Mouse (Mus musculus): Measurements from ENCODE around the gene Nfya. TPM values are rescaled to one million over a fixed set of nuclear protein-coding genes. Genes with fewer than 3 reads are reported as not detected.

The Nfya gene
- polyA plus RNA-seq (2021; fragmentation: Nextera tagmentation) = 1.4 and 2.7 TPM in 2 replicates
- long read RNA-seq, experiment 1, partial matches to known transcripts = 0 of 1 reads
- long read RNA-seq, experiment 1, other reads (novel, unspliced or antisense) = 1 of 1 reads
- long read RNA-seq, experiment 2, partial matches to known transcripts = 1 of 1 reads
- long read RNA-seq, experiment 2, other reads (novel, unspliced or antisense) = 0 of 1 reads

GRCm38 (mm10) chr17:48409380-48410298, at the start of gene Nfya, which contains the start of gene Oard1:
Gene Nfya (minus strand): TSS chr17:48409906.
Gene Oard1 (plus strand): TSS chr17:48410014.

GRCm38 (mm10) chr17:48454688-48455087, 45.0 kb upstream of the Nfya start, which contains the start of gene Unc5cl:
Gene Unc5cl (plus strand): TSS chr17:48454901.

GRCm38 (mm10) chr17:48451353-48451675, 41.6 kb upstream of the Nfya start, which contains the start of gene Tspo2:
Gene Tspo2 (minus strand): TSS chr17:48451522.

GRCm38 (mm10) chr17:48432158-48432980, 22.7 kb upstream of the Nfya start, which contains the start of gene Apobec2:
Gene Apobec2 (minus strand): TSS chr17:48432930.

GRCm38 (mm10) chr17:48359616-48360015, 50.1 kb downstream of the Nfya start, which contains the start of gene Treml1:
Gene Treml1 (plus strand): TSS chr17:48359916.

GRCm38 (mm10) chr17:48346231-48346630, 63.5 kb downstream of the Nfya start, which contains the start of gene Trem2:
Gene Trem2 (plus strand): TSS chr17:48346401.

Other genes with a start within 250 kb of the Nfya start
- not detected in 2 replicates for gene A530064D06Rik, start 242.6 kb downstream of the Nfya start, polyA plus RNA-seq (2021; fragmentation: Nextera tagmentation)
- not detected in 2 replicates for gene Trem1, start 177.1 kb downstream of the Nfya start, polyA plus RNA-seq (2021; fragmentation: Nextera tagmentation)
- 0.15 TPM in 1 of 2 replicates, not detected in the other for gene Trem3, start 162.1 kb downstream of the Nfya start, polyA plus RNA-seq (2021; fragmentation: Nextera tagmentation)
- gene Treml4, start 145.6 kb downstream of the Nfya start, polyA plus RNA-seq (2021; fragmentation: Nextera tagmentation) = 0.18 TPM in 1 of 2 replicates, not detected in the other
- gene Treml2, start 110.4 kb downstream of the Nfya start, polyA plus RNA-seq (2021; fragmentation: Nextera tagmentation) = 0.04 and 0.18 TPM in 2 replicates
- gene B430306N03Rik, start 93.8 kb downstream of the Nfya start, polyA plus RNA-seq (2021; fragmentation: Nextera tagmentation) = 0.11 TPM in 1 of 2 replicates, not detected in the other
- gene Trem2, start 63.5 kb downstream of the Nfya start, polyA plus RNA-seq (2021; fragmentation: Nextera tagmentation) = 33.7 and 42.8 TPM in 2 replicates
- 0.11 and 0.16 TPM in 2 replicates for gene Treml1, start 50.0 kb downstream of the Nfya start, polyA plus RNA-seq (2021; fragmentation: Nextera tagmentation)
- 26.5 and 28.5 TPM in 2 replicates for gene Oard1, start 108 bp upstream of the Nfya start, polyA plus RNA-seq (2021; fragmentation: Nextera tagmentation)
- gene Apobec2, start 23.0 kb upstream of the Nfya start, polyA plus RNA-seq (2021; fragmentation: Nextera tagmentation) = 0.13 TPM in 1 of 2 replicates, not detected in the other
- 0.03 TPM in 1 of 2 replicates, not detected in the other for gene Tspo2, start 41.6 kb upstream of the Nfya start, polyA plus RNA-seq (2021; fragmentation: Nextera tagmentation)
- gene Unc5cl, start 45.0 kb upstream of the Nfya start, polyA plus RNA-seq (2021; fragmentation: Nextera tagmentation) = 0.08 and 0.22 TPM in 2 replicates